Mouse (Mus musculus): ENCODE data around the gene Mcm2.

Mcm2 gene

GRCm38 (mm10) chr6:88925640-88926205 is 27.1 kb upstream of the Mcm2 start:
- peak; percentile 67 for DNase-seq

GRCm38 (mm10) chr6:88924502-88925275 is 26.1 kb upstream of the Mcm2 start:
- peak; percentile 69 for DNase-seq

- no peak for DNase-seq
Measured at GRCm38 (mm10) chr6:88918802-88919201, 20.2 kb upstream of the Mcm2 start.

GRCm38 (mm10) chr6:88916153-88916552 is 17.6 kb upstream of the Mcm2 start:
- DNase-seq: peak; percentile 78

- no peak for DNase-seq
Measured at GRCm38 (mm10) chr6:88915510-88915909, 16.9 kb upstream of the Mcm2 start.

- DNase-seq: no peak
Measured at GRCm38 (mm10) chr6:88914799-88915198, 16.2 kb upstream of the Mcm2 start.

- no peak for DNase-seq
Measured at GRCm38 (mm10) chr6:88913440-88913839, 14.9 kb upstream of the Mcm2 start.

- DNase-seq: no peak
Measured at GRCm38 (mm10) chr6:88913022-88913421, 14.4 kb upstream of the Mcm2 start.

- no peak for DNase-seq
Measured at GRCm38 (mm10) chr6:88909151-88909550, 10.6 kb upstream of the Mcm2 start.

DNA sequence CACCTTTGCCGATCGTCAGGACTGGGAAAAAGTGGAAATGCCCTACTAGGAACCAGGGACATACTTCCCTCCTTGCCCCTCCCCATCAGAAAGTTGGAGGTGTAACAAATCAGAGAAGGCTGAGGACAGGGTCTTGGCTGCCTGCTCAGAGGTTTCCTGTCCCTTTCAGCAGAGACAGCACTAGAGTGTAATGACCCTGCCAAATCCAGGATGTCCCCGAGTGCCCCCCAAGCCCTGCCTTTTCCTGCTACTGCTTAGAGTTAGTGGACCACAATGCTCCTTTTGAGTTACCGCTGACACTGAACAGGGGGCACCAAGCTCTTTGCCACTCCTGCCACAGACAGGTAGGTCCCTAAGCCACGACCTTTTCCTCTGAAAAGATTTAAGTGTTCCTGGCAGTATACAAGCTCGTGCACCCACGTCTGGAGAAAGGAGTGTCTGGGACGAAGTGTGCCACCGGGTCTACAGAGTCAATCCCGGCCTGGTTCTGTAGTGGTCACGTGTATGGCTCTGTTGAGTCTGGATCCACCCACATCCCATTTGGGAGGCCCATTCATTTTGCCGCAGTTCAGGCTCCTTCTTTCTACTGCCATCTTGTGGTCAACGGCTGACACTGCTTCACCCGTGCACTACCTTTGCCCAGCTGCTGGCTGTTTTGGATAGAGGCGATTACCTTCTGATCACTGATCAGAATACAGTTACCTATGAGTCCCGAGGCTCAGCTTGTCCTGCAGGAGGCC is 8.0 kb upstream of the Mcm2 start:
- peak; percentile 84 for DNase-seq

GRCm38 (mm10) chr6:88905042-88905441 is 6.5 kb upstream of the Mcm2 start:
- DNase-seq: no peak

GRCm38 (mm10) chr6:88904456-88904974 is 5.9 kb upstream of the Mcm2 start:
- DNase-seq: no peak

GRCm38 (mm10) chr6:88903708-88904107 is 5.1 kb upstream of the Mcm2 start:
- DNase-seq: no peak

DNA sequence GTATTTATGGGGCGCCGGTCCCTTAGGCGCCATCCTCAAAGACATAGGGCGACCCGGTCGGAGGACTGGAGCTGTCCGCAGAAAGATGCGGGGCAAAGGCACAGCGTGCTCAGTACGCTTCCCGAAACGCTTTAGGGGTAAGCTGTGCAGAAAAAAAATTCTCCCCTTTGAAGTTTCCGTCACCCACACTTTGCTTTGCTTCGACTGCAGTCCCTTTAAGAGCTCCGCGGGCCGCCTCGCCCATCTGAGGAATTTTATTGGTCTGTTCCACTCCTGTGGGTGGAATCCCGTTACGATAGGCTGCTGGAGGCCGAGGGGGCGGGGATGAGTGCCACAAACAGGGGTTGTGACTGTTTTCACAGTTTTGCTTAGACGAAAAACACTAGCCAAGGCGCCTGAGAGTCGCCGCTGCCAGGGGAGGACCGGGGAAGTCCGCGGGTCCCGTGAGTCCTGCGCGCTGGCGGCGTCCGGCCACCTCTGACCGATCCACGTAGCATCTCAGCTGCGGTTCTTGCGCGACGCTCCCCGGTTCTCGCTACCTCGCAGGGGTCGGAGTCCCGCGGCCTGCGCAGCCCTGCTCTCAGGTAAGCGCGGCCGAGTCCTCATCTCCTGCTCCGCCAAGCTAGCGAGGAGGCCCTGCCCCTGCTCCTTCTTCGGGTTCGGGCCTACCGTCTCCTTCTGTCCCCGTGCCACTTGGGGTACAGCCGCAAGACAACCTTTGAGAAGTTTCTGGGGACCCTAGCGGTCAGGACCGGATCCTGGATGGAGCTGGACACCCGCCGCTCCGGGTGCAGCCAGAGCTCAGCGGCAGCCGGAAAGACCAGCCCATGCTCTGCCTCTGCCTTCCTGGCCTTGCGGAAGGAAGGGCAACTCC is 3.6 kb upstream of the Mcm2 start, which contains the start of gene Tpra1:
Tpra1 (plus strand) TSS at position 305 of the 874 bp plus-strand sequence.
- DNase-seq: peak; percentile 97

DNA sequence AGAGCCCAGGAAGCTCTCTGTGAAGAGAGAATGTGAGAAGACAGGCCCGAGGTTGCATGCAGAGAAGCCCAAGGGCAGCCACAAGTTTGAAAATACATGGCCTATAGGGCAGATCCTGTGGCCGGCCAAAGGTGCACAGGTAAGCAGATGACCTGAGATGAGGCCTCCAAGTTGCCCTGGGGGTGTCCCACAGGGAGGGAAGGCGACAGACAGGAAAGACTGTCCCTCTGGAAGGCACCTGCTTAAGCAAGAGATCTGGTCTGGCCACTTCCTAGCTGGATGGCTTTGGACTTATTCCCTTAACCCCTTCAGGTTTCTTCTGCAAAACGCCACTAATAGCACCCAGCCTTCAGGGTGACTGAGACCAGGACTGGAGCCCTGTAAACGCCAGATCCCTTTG is 2.9 kb upstream of the Mcm2 start:
- no peak for DNase-seq

- DNase-seq: no peak
Measured at GRCm38 (mm10) chr6:88899628-88900027, 1.0 kb upstream of the Mcm2 start.

- DNase-seq: no peak
Measured at GRCm38 (mm10) chr6:88899086-88899485, 506 bp upstream of the Mcm2 start.

GRCm38 (mm10) chr6:88897246-88897645 is 1.3 kb downstream of the Mcm2 start:
- DNase-seq: no peak

- no peak for DNase-seq
Measured at GRCm38 (mm10) chr6:88895943-88896342, 2.6 kb downstream of the Mcm2 start.

- peak; percentile 75 for DNase-seq
Measured at GRCm38 (mm10) chr6:88893559-88893958, 5.0 kb downstream of the Mcm2 start.

- no peak for DNase-seq
Measured at GRCm38 (mm10) chr6:88890832-88891231, 7.7 kb downstream of the Mcm2 start.

- DNase-seq: no peak
Measured at GRCm38 (mm10) chr6:88889410-88890042, 9.1 kb downstream of the Mcm2 start.
